Mouse (Mus musculus): ENCODE measurements around the gene Tex21. TPM values are rescaled to one million over a fixed set of nuclear protein-coding genes. Genes with fewer than 3 reads are reported as not detected.
A peak's percentile ranks its signal among the peaks of the same experiment; 100 is the strongest.
"Not testable (repeated sequence)": the region's sequence is repeated elsewhere in the genome, so short reads cannot be mapped to it uniquely, and the experiment has no call there.

The Tex21 gene
- polyA plus RNA-seq, 1 experiment from 2014 or later = not detected

GRCm38 (mm10) chr12:76179527-76179926 lies 67.0 kb downstream of the Tex21 start:
- 68% methylated on average over 4 of the region's 4 CpGs for WGBS
- Histone ChIP-seq H3K9ac (ENCODE audit: low read depth, low read length) (no peak overlapping the region), H3K27ac (ENCODE audit: low read depth, low read length) (no peak overlapping the region), H3K9me3 (ENCODE audit: control insufficient read depth, low read length) (no peaks in the 10 kb centered on the region), H3K4me3 (ENCODE audit: low read length) (no peak overlapping the region), H3K4me1 (ENCODE audit: control insufficient read depth, insufficient read depth, low read depth, low read length) (peaks cover 8% of the 10 kb centered on the region; the same call in 1 of the 2 replicates), H3K36me3 (ENCODE audit: control insufficient read depth, insufficient read depth, low read length) (no peaks in the 10 kb centered on the region), H3K4me2 (ENCODE audit: low read length) (no peak overlapping the region), H3K27me3 (replicated peaks; ENCODE audit: control insufficient read depth, insufficient read depth, low read length) (no peaks in the 10 kb centered on the region)
- ATAC-seq = no peak

GRCm38 (mm10) chr12:76179051-76179450 lies 67.5 kb downstream of the Tex21 start:
- no peaks in the 10 kb centered on the region for H3K27me3 ChIP-seq (replicated peaks; ENCODE audit: control insufficient read depth, insufficient read depth, low read length)
- H3K9me3 ChIP-seq (ENCODE audit: control insufficient read depth, low read length) = no peaks in the 10 kb centered on the region
- H3K4me3 ChIP-seq (ENCODE audit: low read length) = no peak overlapping the region
- no peak overlapping the region for H3K4me2 ChIP-seq (ENCODE audit: low read length)
- no peak overlapping the region for H3K27ac ChIP-seq (ENCODE audit: low read depth, low read length)
- WGBS = 64% methylated on average over 5 of the region's 5 CpGs
- ATAC-seq = no peak
- H3K36me3 ChIP-seq (ENCODE audit: control insufficient read depth, insufficient read depth, low read length) = no peaks in the 10 kb centered on the region
- no peak overlapping the region for H3K9ac ChIP-seq (ENCODE audit: low read depth, low read length)
- H3K4me1 ChIP-seq (ENCODE audit: control insufficient read depth, insufficient read depth, low read depth, low read length) = peaks cover 8% of the 10 kb centered on the region; the same call in 1 of the 2 replicates

- H3K36me3 ChIP-seq (ENCODE audit: control insufficient read depth, insufficient read depth, low read length) = no peaks in the 10 kb centered on the region
- H3K27ac ChIP-seq (ENCODE audit: low read depth, low read length) = no peak overlapping the region
- H3K4me1 ChIP-seq (ENCODE audit: control insufficient read depth, insufficient read depth, low read depth, low read length) = peaks cover 8% of the 10 kb centered on the region; the same call in 1 of the 2 replicates
- peak overlapping the region; percentile 52 for H3K4me3 ChIP-seq (ENCODE audit: low read length)
- no peaks in the 10 kb centered on the region for H3K27me3 ChIP-seq (replicated peaks; ENCODE audit: control insufficient read depth, insufficient read depth, low read length)
- 0 out of 2 replicates have a peak, but pooled peaks have one; percentile 63 for ATAC-seq
- peak overlapping the region; percentile 93 for H3K4me2 ChIP-seq (ENCODE audit: low read length)
- no peak overlapping the region for H3K9ac ChIP-seq (ENCODE audit: low read depth, low read length)
- WGBS = 37% methylated on average over 16 of the region's 16 CpGs
- no peaks in the 10 kb centered on the region for H3K9me3 ChIP-seq (ENCODE audit: control insufficient read depth, low read length)
Observed at GRCm38 (mm10) chr12:76177864-76178518, 68.6 kb downstream of the Tex21 start.

- Histone ChIP-seq H3K4me1 (ENCODE audit: control insufficient read depth, insufficient read depth, low read depth, low read length) (peaks cover 8% of the 10 kb centered on the region; the same call in 1 of the 2 replicates), H3K9ac (ENCODE audit: low read depth, low read length) (peak within 1 kb of the TSS; percentile 55), H3K4me3 (ENCODE audit: low read length) (peak within 1 kb of the TSS; percentile 52), H3K36me3 (ENCODE audit: control insufficient read depth, insufficient read depth, low read length) (no peaks in the 10 kb centered on the region), H3K4me2 (ENCODE audit: low read length) (peak within 1 kb of the TSS; percentile 93), H3K27ac (ENCODE audit: low read depth, low read length) (no peak within 1 kb of the TSS), H3K27me3 (replicated peaks; ENCODE audit: control insufficient read depth, insufficient read depth, low read length) (no peaks in the 10 kb centered on the region), H3K9me3 (ENCODE audit: control insufficient read depth, low read length) (no peaks in the 10 kb centered on the region)
- peak; percentile 80 for ATAC-seq
- WGBS = under 1% methylated on average over 39 of the region's 39 CpGs
Observed at GRCm38 (mm10) chr12:76177000-76177863, 69.3 kb downstream of the Tex21 start, which contains the start of gene Esr2. TSS of gene Esr2 (minus strand) at chr12:76177259.

- Histone ChIP-seq H3K27me3 (replicated peaks; ENCODE audit: control insufficient read depth, insufficient read depth, low read length) (no peaks in the 10 kb centered on the region), H3K4me3 (ENCODE audit: low read length) (no peak overlapping the region), H3K9me3 (ENCODE audit: control insufficient read depth, low read length) (no peaks in the 10 kb centered on the region), H3K4me2 (ENCODE audit: low read length) (no peak overlapping the region), H3K9ac (ENCODE audit: low read depth, low read length) (no peak overlapping the region), H3K36me3 (ENCODE audit: control insufficient read depth, insufficient read depth, low read length) (no peaks in the 10 kb centered on the region), H3K27ac (ENCODE audit: low read depth, low read length) (no peak overlapping the region), H3K4me1 (ENCODE audit: control insufficient read depth, insufficient read depth, low read depth, low read length) (no peaks in the 10 kb centered on the region)
- WGBS = 57% methylated on average over 5 of the region's 5 CpGs
- ATAC-seq = no peak
Observed at GRCm38 (mm10) chr12:76165641-76166040, 80.9 kb downstream of the Tex21 start.

- peak overlapping the region; percentile 64 for H3K4me2 ChIP-seq (ENCODE audit: low read length)
- ATAC-seq; H3K27me3 ChIP-seq (replicated peaks; ENCODE audit: control insufficient read depth, insufficient read depth, low read length); H3K36me3 ChIP-seq (ENCODE audit: control insufficient read depth, insufficient read depth, low read length); H3K27ac ChIP-seq (ENCODE audit: low read depth, low read length); H3K4me1 ChIP-seq (ENCODE audit: control insufficient read depth, insufficient read depth, low read depth, low read length); H3K9me3 ChIP-seq (ENCODE audit: control insufficient read depth, low read length): not testable (repeated sequence)
- H3K4me3 ChIP-seq (ENCODE audit: low read length) = peak overlapping the region; percentile 39
- H3K9ac ChIP-seq (ENCODE audit: low read depth, low read length) = peak overlapping the region; percentile 55
- WGBS = 9% methylated on average over 30 of the region's 30 CpGs
Observed at GRCm38 (mm10) chr12:76152389-76152788, 94.2 kb downstream of the Tex21 start.

Other genes starting within 250 kb of the Tex21 start
- gene Esr2, start 69.5 kb downstream of the Tex21 start, polyA plus RNA-seq (2015; fragmentation: Nextera tagmentation; extraction: Ambion mirVana) = 0.30 and 0.34 TPM in 2 replicates
- gene Mthfd1, start 8.6 kb upstream of the Tex21 start, polyA plus RNA-seq (2015; fragmentation: Nextera tagmentation; extraction: Ambion mirVana) = 37.8 and 38.9 TPM in 2 replicates
- gene Akap5, start 78.1 kb upstream of the Tex21 start, polyA plus RNA-seq (2015; fragmentation: Nextera tagmentation; extraction: Ambion mirVana) = 12.3 and 13.8 TPM in 2 replicates
- 12.6 and 13.3 TPM in 2 replicates for gene Zbtb25, start 122.9 kb upstream of the Tex21 start, polyA plus RNA-seq (2015; fragmentation: Nextera tagmentation; extraction: Ambion mirVana)
- gene Zbtb1, start 123.5 kb upstream of the Tex21 start, polyA plus RNA-seq (2015; fragmentation: Nextera tagmentation; extraction: Ambion mirVana) = 3.2 and 3.5 TPM in 2 replicates
- gene Hspa2, start 157.4 kb upstream of the Tex21 start, polyA plus RNA-seq (2015; fragmentation: Nextera tagmentation; extraction: Ambion mirVana) = 9.5 and 10.2 TPM in 2 replicates
- gene Ppp1r36, start 170.8 kb upstream of the Tex21 start, polyA plus RNA-seq (2015; fragmentation: Nextera tagmentation; extraction: Ambion mirVana) = 1.3 and 2.1 TPM in 2 replicates

All from hindbrain, embryonic 16.5 days (tissue).